Mouse (Mus musculus) MEL (cell line): ENCODE measurements around the gene Rad17.

Experiments
- GABPA ChIP-seq: IDR thresholded peaks from 2 replicates; pipeline ENCODE4 v1.6.1; 2012; ENCODE audit warnings: low read depth, mild to moderate bottlenecking, inconsistent platforms, low read length, improper control_type of control experiment, moderate library complexity
- MAZ ChIP-seq: IDR thresholded peaks from 2 replicates; pipeline ENCODE4 v1.6.1; 2012; ENCODE audit warnings: low read depth, mild to moderate bottlenecking, inconsistent platforms, low read length, improper control_type of control experiment
- MEF2A ChIP-seq: IDR thresholded peaks from 2 replicates; pipeline ENCODE4 v1.6.1; 2014; ENCODE audit warnings: low read depth, mild to moderate bottlenecking, inconsistent platforms, low read length, improper control_type of control experiment; ENCODE audit not compliant: poor library complexity, insufficient replicate concordance, severe bottlenecking; ENCODE audit errors: extremely low read depth

DNA sequence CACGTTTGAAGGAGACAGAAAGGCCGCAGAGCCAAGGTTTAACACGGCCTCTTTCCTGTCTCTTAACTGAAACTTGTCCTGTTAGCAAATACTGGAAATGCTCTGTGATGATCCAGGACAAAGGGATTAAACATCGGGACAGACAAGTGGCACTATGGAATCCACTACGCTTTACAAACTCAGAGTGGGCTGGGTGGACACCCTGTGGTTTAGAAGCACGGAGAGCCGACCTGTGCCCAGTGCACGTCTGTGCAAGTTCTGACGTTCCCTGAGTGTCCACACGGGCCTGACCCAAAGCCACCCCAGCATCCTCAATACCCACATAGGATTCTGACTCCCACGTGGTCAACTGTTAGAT is 47.1 kb downstream of the Rad17 start:
- TF ChIP-seq MAZ (no peak), MEF2A (no peak), GABPA (no peak)
